Mouse (Mus musculus) hindbrain, embryonic 11.5 days (tissue): ENCODE results near the gene Eif4a3. TPM values are rescaled to one million over a fixed set of nuclear protein-coding genes. Genes with fewer than 3 reads are reported as not detected.

ENCODE experiments used
- ATAC-seq: fragments of 200-750 bp; cut with Nextera tagmentation; 2 replicates; pipeline ENCODE4 v1.8.0; 2017; ENCODE audit warnings: mild to moderate bottlenecking, moderate TSS enrichment, moderate library complexity; ENCODE audit not compliant: low FRiP score
- DNase-seq: peaks from one replicate; pipeline ENCODE4 v3.0.0-alpha.2; 2015; ENCODE audit warnings: low spot score
- H3K27ac ChIP-seq: fragments of 300-500 bp; sonication (generic); 2 replicates; pipeline ENCODE4 v1.5.1; 2014; ENCODE audit warnings: mild to moderate bottlenecking, low read depth, low read length
- H3K27me3 ChIP-seq: fragments of 300-500 bp; sonication (generic); 2 replicates; pipeline ENCODE4 v1.6.1; 2014; ENCODE audit warnings: mild to moderate bottlenecking, low read length, moderate library complexity, mixed read lengths; ENCODE audit not compliant: control insufficient read depth, insufficient read depth
- H3K36me3 ChIP-seq: fragments of 300-500 bp; sonication (generic); 2 replicates; pipeline ENCODE4 v1.6.1; 2014; ENCODE audit warnings: mild to moderate bottlenecking, low read length, moderate library complexity, mixed read lengths; ENCODE audit not compliant: control insufficient read depth, insufficient read depth
- H3K4me1 ChIP-seq: fragments of 300-500 bp; sonication (generic); replicated peaks from 2 replicates; pipeline ENCODE4 v1.6.1; 2014; ENCODE audit warnings: low read length, mixed read lengths; ENCODE audit not compliant: control insufficient read depth, insufficient read depth
- H3K4me2 ChIP-seq: fragments of 300-500 bp; sonication (generic); replicated peaks from 2 replicates; pipeline ENCODE4 v1.6.1; 2014; ENCODE audit warnings: mild to moderate bottlenecking, low read depth, low read length
- H3K4me3 ChIP-seq: fragments of 300-500 bp; sonication (generic); 2 replicates; pipeline ENCODE4 v1.5.1; 2014; ENCODE audit warnings: low read depth, low read length
- H3K9ac ChIP-seq: fragments of 300-500 bp; sonication (generic); 2 replicates; pipeline ENCODE4 v1.6.1; 2014; ENCODE audit warnings: low read depth, low read length
- H3K9me3 ChIP-seq: fragments of 300-500 bp; sonication (generic); 2 replicates; pipeline ENCODE4 v1.6.1; 2016; ENCODE audit warnings: low read length; ENCODE audit not compliant: control insufficient read depth
- WGBS: fragments of 180-500 bp; shearing (Covaris S2); extraction: QIAGEN DNeasy Blood & Tissue Kit; methylation state at CpG from one replicate; pipeline ENCODE4 v1.1.7; 2014; 5-methylcytosine and 5-hydroxymethylcytosine counted together
- polyA plus RNA-seq: library from polyadenylated mRNA; unstranded; fragments of >200 nt; fragmentation: Nextera tagmentation; extraction: Ambion mirVana; gene quantifications from 2 replicates; pipeline ENCODE4 v1.2.1, GENCODE M21; 2014

Eif4a3 gene
- polyA plus RNA-seq, 1 experiment from 2014 or later = 378 TPM

DNA sequence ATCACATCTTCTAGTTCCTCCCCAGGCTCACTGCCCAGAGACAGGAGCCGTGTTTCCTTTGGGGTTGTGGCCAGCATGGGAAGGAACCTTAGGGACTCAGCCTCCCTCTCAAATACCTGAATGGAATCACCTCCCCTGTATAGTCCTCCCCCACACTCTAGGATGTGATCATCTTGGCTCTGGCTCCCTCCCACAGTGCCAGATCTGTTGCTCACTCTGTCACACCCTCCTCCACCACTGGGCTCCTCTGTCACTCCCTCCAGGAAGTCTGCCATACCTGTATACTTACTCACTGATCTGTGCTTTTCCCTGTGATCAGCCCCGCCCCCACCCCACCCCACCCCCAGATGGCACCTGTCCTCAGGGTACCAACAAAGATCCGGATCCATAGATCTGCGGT lies 30.7 kb upstream of the Eif4a3 start:
- no peak for ATAC-seq
- H3K27ac ChIP-seq = no peak overlapping the region
- H3K27me3 ChIP-seq = no peaks in the 10 kb centered on the region
- H3K4me3 ChIP-seq = no peak overlapping the region
- no peaks in the 10 kb centered on the region for H3K4me1 ChIP-seq
- 70% methylated on average over 4 of the region's 4 CpGs for WGBS
- H3K9ac ChIP-seq = no peak overlapping the region
- DNase-seq = no peak
- no peaks in the 10 kb centered on the region for H3K9me3 ChIP-seq
- H3K36me3 ChIP-seq = no peaks in the 10 kb centered on the region
- H3K4me2 ChIP-seq = no peak overlapping the region

DNA sequence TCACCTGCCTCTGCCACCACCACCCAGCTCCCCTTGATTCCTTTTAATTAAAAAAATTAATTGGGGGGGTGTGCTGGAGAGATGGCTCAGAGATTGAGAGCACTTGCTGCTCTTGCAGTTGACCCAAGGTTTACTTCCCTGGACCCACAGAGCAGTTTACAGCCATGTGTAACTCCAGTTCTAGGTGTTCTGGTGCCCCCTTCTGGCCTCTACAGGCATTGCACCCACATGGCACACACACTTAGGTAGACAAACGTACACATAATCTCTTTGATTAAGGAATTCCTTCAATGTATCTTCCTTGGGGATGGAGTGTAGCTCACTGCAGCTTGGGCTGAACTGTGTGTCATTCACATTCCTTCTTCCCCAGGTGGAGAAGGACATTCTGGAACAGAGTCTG lies 25.2 kb upstream of the Eif4a3 start:
- no peak for ATAC-seq
- 78% methylated on average over 1 of the region's 1 CpGs for WGBS
- H3K4me3 ChIP-seq = no peak overlapping the region

DNA sequence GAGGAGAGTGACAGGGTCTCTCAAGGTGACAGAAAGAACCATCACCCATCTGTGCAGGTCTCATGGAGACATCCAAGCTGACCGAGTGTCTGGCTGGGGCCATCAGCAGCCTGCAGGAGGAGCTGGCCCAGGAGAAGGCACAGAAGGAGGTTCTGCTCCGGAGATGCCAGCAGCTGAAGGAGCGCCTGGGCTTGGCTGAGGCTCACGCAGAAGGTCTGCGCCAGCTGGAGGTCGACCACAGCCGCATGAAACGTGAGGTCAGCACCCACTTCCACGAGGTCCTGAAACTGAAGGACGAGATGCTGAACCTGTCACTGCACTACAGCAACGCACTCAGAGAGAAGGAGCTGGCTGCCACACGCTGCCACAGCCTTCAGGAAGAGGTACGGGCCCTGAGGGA lies 22.6 kb upstream of the Eif4a3 start:
- Histone ChIP-seq H3K4me2 (no peak overlapping the region), H3K9me3 (peaks cover 3% of the 10 kb centered on the region; the same call in 1 of the 2 replicates), H3K27ac (no peak overlapping the region), H3K9ac (no peak overlapping the region), H3K4me1 (no peaks in the 10 kb centered on the region), H3K36me3 (no peaks in the 10 kb centered on the region), H3K4me3 (no peak overlapping the region), H3K27me3 (0 out of 2 replicates have a peak, but pooled peaks cover 2% of the 10 kb centered on the region)
- DNase-seq = no peak
- WGBS = 80% methylated on average over 13 of the region's 13 CpGs
- no peak for ATAC-seq

More for the DNA sequence above, 25.2 kb upstream of the Eif4a3 start:
- H3K9me3 ChIP-seq = peaks cover 3% of the 10 kb centered on the region; the same call in 1 of the 2 replicates
- H3K27ac ChIP-seq = no peak overlapping the region
- H3K36me3 ChIP-seq = no peaks in the 10 kb centered on the region
- no peak overlapping the region for H3K4me2 ChIP-seq
- no peaks in the 10 kb centered on the region for H3K27me3 ChIP-seq
- DNase-seq = no peak
- H3K4me1 ChIP-seq = no peaks in the 10 kb centered on the region
- no peak overlapping the region for H3K9ac ChIP-seq

DNA sequence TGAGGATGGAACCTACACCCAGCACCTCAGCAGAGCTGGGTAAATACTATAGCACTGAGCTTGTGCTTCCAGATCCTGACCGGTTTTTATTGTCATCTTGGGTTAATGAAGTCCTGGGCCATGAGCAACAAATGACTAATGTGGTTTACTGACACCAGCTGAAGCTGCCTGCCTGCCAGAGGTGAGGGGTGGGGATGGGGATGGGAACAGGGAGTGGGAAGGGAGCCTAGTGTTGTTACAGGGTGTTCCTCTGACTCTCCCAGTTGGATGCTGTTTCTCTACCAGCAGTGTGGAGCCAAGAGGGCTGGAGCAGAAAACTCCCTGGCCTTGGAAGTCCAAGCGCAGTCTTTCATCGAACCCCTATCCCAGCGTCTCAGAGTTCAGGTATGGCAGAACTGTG lies 16.8 kb upstream of the Eif4a3 start:
- Histone ChIP-seq H3K9me3 (no peaks in the 10 kb centered on the region), H3K4me2 (no peak overlapping the region), H3K27ac (no peak overlapping the region), H3K4me1 (no peaks in the 10 kb centered on the region), H3K9ac (no peak overlapping the region), H3K27me3 (0 out of 2 replicates have a peak, but pooled peaks cover 2% of the 10 kb centered on the region), H3K36me3 (no peaks in the 10 kb centered on the region), H3K4me3 (no peak overlapping the region)
- DNase-seq (no peak), ATAC-seq (no peak)
- WGBS = 84% methylated on average over 4 of the region's 4 CpGs

DNA sequence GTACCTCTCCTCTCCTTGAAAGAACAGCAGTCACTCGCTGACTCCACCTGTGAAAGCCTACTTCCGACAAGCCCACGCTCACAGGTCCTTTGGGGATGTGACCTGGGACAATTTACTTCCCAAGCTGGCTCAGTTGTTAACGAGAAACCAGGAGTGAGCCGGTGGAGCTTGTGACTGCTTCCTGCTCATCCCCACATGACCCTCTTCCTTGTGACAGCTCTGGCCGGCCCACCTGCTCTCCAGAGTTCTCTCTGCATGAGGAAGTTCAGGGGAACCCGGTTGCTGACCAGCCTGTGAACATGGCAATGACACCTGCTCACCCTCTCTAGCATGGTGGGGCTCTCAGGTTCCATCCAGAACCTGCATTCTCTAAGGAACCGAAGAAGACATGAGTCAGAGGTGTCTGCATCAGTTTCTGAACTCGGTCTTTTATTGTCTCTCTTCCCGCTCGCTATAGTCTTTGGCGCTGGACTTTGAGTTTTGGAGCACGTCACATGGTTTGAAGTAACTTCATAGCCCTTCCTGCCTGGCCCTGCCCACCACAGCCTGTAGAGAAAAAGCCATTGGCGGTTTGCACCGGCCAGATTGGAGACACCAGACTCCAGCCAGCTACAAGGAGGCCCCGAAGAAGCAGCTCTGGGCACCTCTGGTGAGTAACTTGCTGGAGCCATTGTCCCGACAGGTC lies 14.5 kb upstream of the Eif4a3 start:
- Histone ChIP-seq H3K4me2 (no peak overlapping the region), H3K36me3 (no peaks in the 10 kb centered on the region), H3K9me3 (no peaks in the 10 kb centered on the region), H3K9ac (no peak overlapping the region), H3K4me1 (no peaks in the 10 kb centered on the region), H3K27ac (no peak overlapping the region), H3K4me3 (no peak overlapping the region), H3K27me3 (0 out of 2 replicates have a peak, but pooled peaks cover 2% of the 10 kb centered on the region)
- DNase-seq (no peak), ATAC-seq (no peak)
- 78% methylated on average over 17 of the region's 17 CpGs for WGBS

DNA sequence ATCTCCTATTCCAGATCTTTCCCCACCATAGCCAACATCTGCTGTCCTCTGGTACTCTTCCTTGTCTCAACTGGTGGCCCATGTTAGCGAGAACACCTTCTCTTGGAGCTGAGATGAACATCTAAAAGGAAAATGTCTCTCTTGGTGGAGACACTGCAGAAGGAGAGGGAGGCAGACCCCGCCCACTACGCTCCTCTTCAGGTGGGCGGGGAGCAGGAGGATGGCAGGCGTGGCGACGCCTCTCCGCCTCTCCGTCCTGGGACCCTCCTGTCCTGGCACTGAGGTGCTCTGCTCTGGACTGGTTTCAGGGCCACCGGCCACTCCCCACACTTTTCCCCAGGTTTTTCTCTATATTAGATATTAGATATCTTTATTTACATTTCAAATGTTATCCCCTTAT lies 10.7 kb upstream of the Eif4a3 start:
- Histone ChIP-seq H3K9ac (no peak overlapping the region), H3K4me2 (no peak overlapping the region), H3K4me3 (no peak overlapping the region), H3K36me3 (no peaks in the 10 kb centered on the region), H3K27ac (no peak overlapping the region), H3K9me3 (no peaks in the 10 kb centered on the region), H3K4me1 (no peaks in the 10 kb centered on the region), H3K27me3 (no peaks in the 10 kb centered on the region)
- no peak for ATAC-seq
- 13% methylated on average over 10 of the region's 10 CpGs for WGBS
- no peak for DNase-seq

DNA sequence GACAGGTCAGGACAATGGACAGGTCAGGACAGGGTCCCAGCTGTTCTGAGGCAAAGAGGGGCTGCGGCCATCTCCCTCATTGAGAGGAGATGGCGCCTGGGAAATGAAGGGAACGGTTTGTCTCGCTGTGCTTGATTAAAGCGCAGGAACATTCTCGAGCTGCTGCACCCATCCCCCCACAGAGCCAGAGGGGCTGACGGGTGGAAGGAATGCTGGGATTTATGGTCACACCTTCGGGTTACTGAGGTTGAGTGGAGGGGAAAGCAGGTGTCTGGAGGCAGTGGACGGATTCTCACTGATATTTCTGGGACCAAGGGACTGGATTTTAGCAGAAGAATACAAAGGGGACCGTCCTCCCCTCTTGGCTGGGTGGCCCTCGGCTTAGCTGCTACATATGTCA lies 8.0 kb upstream of the Eif4a3 start:
- peak; percentile 21 for DNase-seq
- WGBS = 36% methylated on average over 11 of the region's 11 CpGs

DNA sequence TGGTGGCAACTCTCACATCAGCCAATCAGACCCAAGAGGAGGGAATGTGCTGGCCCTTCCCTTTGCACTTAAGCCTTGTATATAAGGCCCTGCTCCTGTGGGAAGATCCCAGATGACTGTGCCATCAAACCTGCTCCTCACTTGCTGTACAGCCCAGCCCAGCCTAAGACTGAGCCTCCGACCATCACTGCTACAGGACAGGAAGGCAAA lies 7.7 kb upstream of the Eif4a3 start, which contains the start of gene Card14:
Gene Card14 (plus strand): TSS at position 111 of the 210 bp plus-strand sequence.
- no peaks in the 10 kb centered on the region for H3K36me3 ChIP-seq
- 47% methylated on average over 1 of the region's 1 CpGs for WGBS
- peaks cover 3% of the 10 kb centered on the region; the same call in 1 of the 2 replicates for H3K27me3 ChIP-seq
- no peaks in the 10 kb centered on the region for H3K4me1 ChIP-seq
- H3K27ac ChIP-seq = no peak within 1 kb of the TSS
- H3K9me3 ChIP-seq = no peaks in the 10 kb centered on the region
- DNase-seq (no peak), ATAC-seq (no peak)
- no peak within 1 kb of the TSS for H3K4me2 ChIP-seq
- no peak within 1 kb of the TSS for H3K4me3 ChIP-seq
- no peak within 1 kb of the TSS for H3K9ac ChIP-seq

More for the DNA sequence above, 8.0 kb upstream of the Eif4a3 start:
- Histone ChIP-seq H3K36me3 (no peaks in the 10 kb centered on the region), H3K9me3 (no peaks in the 10 kb centered on the region), H3K4me1 (no peaks in the 10 kb centered on the region), H3K27ac (no peak overlapping the region), H3K27me3 (peaks cover 3% of the 10 kb centered on the region; the same call in 1 of the 2 replicates), H3K9ac (no peak overlapping the region), H3K4me2 (no peak overlapping the region), H3K4me3 (no peak overlapping the region)
- ATAC-seq = no peak
